Mouse (Mus musculus): ENCODE measurements around the gene Erp29. TPM values are rescaled to one million over a fixed set of nuclear protein-coding genes. Genes with fewer than 3 reads are reported as not detected.

The Erp29 gene
- total RNA-seq, 1 experiment: 339 TPM

- Histone ChIP-seq H3K4me3 (ENCODE audit: insufficient read depth in 1 of 2, low read depth in 1 of 2, low read length in 2 of 2, poor library complexity in 1 of 2, severe bottlenecking in 1 of 2) (peak overlapping the region in 1 of 2 experiments; percentile 73; a peak in 2 of 4 replicates), H3K9me3 (ENCODE audit: control insufficient read depth, insufficient read depth, low read depth, low read length) (no peaks in the 10 kb centered on the region), H3K4me1 (ENCODE audit: control insufficient read depth in 2 of 2, insufficient read depth in 2 of 2, low read length in 2 of 2, poor library complexity in 1 of 2) (peaks cover 0 to 4% of the 10 kb centered on the region in 2 experiments; a peak in 1 of 4 replicates), H3K9ac (ENCODE audit: insufficient read depth, low read depth, low read length, poor library complexity, severe bottlenecking) (no peak overlapping the region), H3K36me3 (ENCODE audit: control insufficient read depth, insufficient read depth, low read length, poor library complexity, severe bottlenecking) (no peaks in the 10 kb centered on the region), H3K27ac (ENCODE audit: insufficient read depth, low read depth, low read length, poor library complexity, severe bottlenecking) (no peak overlapping the region)
- in situ Hi-C loops (cut with MboI; ENCODE audit: low sequenced_read_pairs in 2 of 2, unreplicated experiment in 2 of 2): loop anchor here in 1 of 2 experiments (10.0 kb wide), 1 partner anchor 172 kb away; no protein-coding TSS in a partner anchor
- no peak for DNase-seq (ENCODE audit: low read depth, low spot score)
- TF ChIP-seq ZNF384 (IDR thresholded peaks at IDR 0.05; ENCODE audit: low read depth, low read length): no peak
- no peak for TF ChIP-seq HCFC1 (IDR thresholded peaks at IDR 0.05; ENCODE audit: borderline replicate concordance, insufficient read depth, low read length)
- no peak for TF ChIP-seq MAFK (IDR thresholded peaks at IDR 0.05; ENCODE audit: insufficient read depth, low read depth, low read length)
- no peak for TF ChIP-seq ZC3H11A (IDR thresholded peaks at IDR 0.05; ENCODE audit: borderline replicate concordance, low read depth, low read length)
- TF ChIP-seq CHD2 (IDR thresholded peaks at IDR 0.05; ENCODE audit: low read depth, low read length): no peak
Observed at GRCm38 (mm10) chr5:121386120-121386909, 66.0 kb downstream of the Erp29 start.

- in situ Hi-C loops (cut with MboI; ENCODE audit: low sequenced_read_pairs in 2 of 2, unreplicated experiment in 2 of 2): loop anchor here in 1 of 2 experiments (10.0 kb wide), 1 partner anchor 171 kb away; no protein-coding TSS in a partner anchor
- H3K4me1 ChIP-seq (ENCODE audit: control insufficient read depth in 2 of 2, insufficient read depth in 2 of 2, low read length in 2 of 2, poor library complexity in 1 of 2): peaks cover 0 to 4% of the 10 kb centered on the region in 2 experiments; a peak in 1 of 4 replicates
- H3K4me3 ChIP-seq (ENCODE audit: insufficient read depth in 1 of 2, low read depth in 1 of 2, low read length in 2 of 2, poor library complexity in 1 of 2, severe bottlenecking in 1 of 2): peak within 1 kb of the TSS; percentile 73 to 78
- no peak within 1 kb of the TSS for H3K27ac ChIP-seq (ENCODE audit: insufficient read depth, low read depth, low read length, poor library complexity, severe bottlenecking)
- no peaks in the 10 kb centered on the region for H3K9me3 ChIP-seq (ENCODE audit: control insufficient read depth, insufficient read depth, low read depth, low read length)
- H3K9ac ChIP-seq (ENCODE audit: insufficient read depth, low read depth, low read length, poor library complexity, severe bottlenecking): peak within 1 kb of the TSS; percentile 76
- peak; percentile 80 for DNase-seq (ENCODE audit: low read depth, low spot score)
- no peaks in the 10 kb centered on the region for H3K36me3 ChIP-seq (ENCODE audit: control insufficient read depth, insufficient read depth, low read length, poor library complexity, severe bottlenecking)
- TF ChIP-seq CHD2 (IDR thresholded peaks at IDR 0.05; ENCODE audit: low read depth, low read length) (peak; percentile 27; the same call in 1 of the 2 replicates), HCFC1 (IDR thresholded peaks at IDR 0.05; ENCODE audit: borderline replicate concordance, insufficient read depth, low read length) (no peak)
Observed at GRCm38 (mm10) chr5:121385461-121386119, 66.7 kb downstream of the Erp29 start, which contains the start of gene Trafd1. Gene Trafd1 (minus strand): TSS chr5:121385632.

GRCm38 (mm10) chr5:121384757-121385460 lies 67.4 kb downstream of the Erp29 start:
- Histone ChIP-seq H3K36me3 (ENCODE audit: control insufficient read depth, insufficient read depth, low read length, poor library complexity, severe bottlenecking) (no peaks in the 10 kb centered on the region), H3K4me1 (ENCODE audit: control insufficient read depth in 2 of 2, insufficient read depth in 2 of 2, low read length in 2 of 2, poor library complexity in 1 of 2) (peaks cover 0 to 4% of the 10 kb centered on the region in 2 experiments; a peak in 1 of 4 replicates), H3K4me3 (ENCODE audit: insufficient read depth in 1 of 2, low read depth in 1 of 2, low read length in 2 of 2, poor library complexity in 1 of 2, severe bottlenecking in 1 of 2) (peak overlapping the region; percentile 73 to 78), H3K9me3 (ENCODE audit: control insufficient read depth, insufficient read depth, low read depth, low read length) (no peaks in the 10 kb centered on the region), H3K9ac (ENCODE audit: insufficient read depth, low read depth, low read length, poor library complexity, severe bottlenecking) (peak overlapping the region; percentile 76), H3K27ac (ENCODE audit: insufficient read depth, low read depth, low read length, poor library complexity, severe bottlenecking) (no peak overlapping the region)
- DNase-seq (ENCODE audit: low read depth, low spot score): no peak
- in situ Hi-C loops (cut with MboI; ENCODE audit: low sequenced_read_pairs in 2 of 2, unreplicated experiment in 2 of 2): loop anchor here in 1 of 2 experiments (10.0 kb wide), 1 partner anchor 170 kb away; no protein-coding TSS in a partner anchor
- no peak for TF ChIP-seq CHD2 (IDR thresholded peaks at IDR 0.05; ENCODE audit: low read depth, low read length)
- no peak for TF ChIP-seq MAFK (IDR thresholded peaks at IDR 0.05; ENCODE audit: insufficient read depth, low read depth, low read length)
- 0 out of 2 replicates have a peak, but pooled peaks have one; percentile 67 for TF ChIP-seq ZNF384 (IDR thresholded peaks at IDR 0.05; ENCODE audit: low read depth, low read length)
- TF ChIP-seq ZC3H11A (IDR thresholded peaks at IDR 0.05; ENCODE audit: borderline replicate concordance, low read depth, low read length): no peak
- no peak for TF ChIP-seq HCFC1 (IDR thresholded peaks at IDR 0.05; ENCODE audit: borderline replicate concordance, insufficient read depth, low read length)
